ENCODE assay signal across 20 mouse cellular contexts in the genomic region with DNA sequence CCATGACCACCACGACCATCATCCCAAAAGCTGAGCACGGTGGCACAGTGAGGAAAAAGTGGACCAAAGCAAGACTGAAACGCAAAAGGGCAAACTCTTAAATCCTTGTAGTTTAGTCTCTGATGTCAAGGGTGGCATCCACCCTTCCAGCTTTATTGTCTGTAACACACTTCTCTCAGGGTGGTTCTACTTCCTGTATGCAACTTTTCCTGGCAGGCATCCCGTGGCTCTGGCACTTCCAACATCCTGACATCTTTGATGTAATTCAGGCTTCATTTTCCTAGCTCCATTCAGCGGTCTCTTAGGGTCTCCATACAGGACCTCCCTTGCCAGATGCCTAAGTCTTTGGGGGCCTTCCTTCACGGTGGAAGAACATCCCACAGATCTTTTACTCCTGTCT.
DNase-seq lines count a peak whose midpoint lies in the region; ATAC-seq lines count a peak whose summit lies in the region.
"Had no signal": no experiment of that assay in that cellular context is flagged by ENCODE, and none has a peak within 500 bp of the region (broad histone marks: within the 10 kb centered on the region; RNA-seq: fewer than 3 reads in every experiment).

No protein-coding gene starts in this region.

- H3K27ac ChIP-seq in kidney, embryonic 15.5 days, result no peak overlapping the region
- H3K27ac ChIP-seq in heart, embryonic 14.5 days (replicated peaks in 1 of 2; ENCODE audit: control insufficient read depth in 1 of 2, insufficient read depth in 1 of 2, low read depth in 2 of 2, low read length in 2 of 2), result peak overlapping the region; percentile 9 to 34; a peak in 1 of 4 replicates
- H3K27ac ChIP-seq in forebrain, embryonic 16.5 days (ENCODE audit: low read length), result no peak overlapping the region
- H3K27ac ChIP-seq: embryonic facial prominence, embryonic 10.5 days; forebrain, embryonic 13.5 days; hindbrain, embryonic 14.5 days; intestine, embryonic 15.5 days; limb, embryonic 10.5 days; midbrain, embryonic 10.5 days; neural tube, embryonic 13.5 days had no signal

- no peak for ATAC-seq in kidney, embryonic 15.5 days (replicated peaks; ENCODE audit: low FRiP score)
- ATAC-seq in heart, embryonic 14.5 days (ENCODE audit: insufficient number of reproducible peaks, insufficient read depth, low FRiP score, low read depth), result no peak
- no peak for ATAC-seq in forebrain, embryonic 16.5 days
- ATAC-seq: forebrain, embryonic 13.5 days; intestine, embryonic 15.5 days had no signal

- H3K9me3 ChIP-seq in kidney, embryonic 15.5 days (replicated peaks), result no peaks in the 10 kb centered on the region
- H3K9me3 ChIP-seq in heart, embryonic 14.5 days (ENCODE audit: control insufficient read depth, low read length), result no peaks in the 10 kb centered on the region
- no peaks in the 10 kb centered on the region for H3K9me3 ChIP-seq in forebrain, embryonic 16.5 days (ENCODE audit: control insufficient read depth, low read length)
- H3K9me3 ChIP-seq: embryonic facial prominence, embryonic 10.5 days; forebrain, embryonic 13.5 days; intestine, embryonic 15.5 days; limb, embryonic 10.5 days; midbrain, embryonic 10.5 days; neural tube, embryonic 13.5 days had no signal

- H3K4me2 ChIP-seq in kidney, embryonic 15.5 days, result no peak overlapping the region
- no peak overlapping the region for H3K4me2 ChIP-seq in heart, embryonic 14.5 days (ENCODE audit: low read length)
- H3K4me2 ChIP-seq in forebrain, embryonic 16.5 days (ENCODE audit: low read length), result no peak overlapping the region
- H3K4me2 ChIP-seq: forebrain, embryonic 13.5 days; hindbrain, embryonic 14.5 days; intestine, embryonic 15.5 days; liver, embryonic 11.5 days; neural tube, embryonic 13.5 days had no signal

- no peak overlapping the region for H3K9ac ChIP-seq in kidney, embryonic 15.5 days
- no peak overlapping the region for H3K9ac ChIP-seq in heart, embryonic 14.5 days (ENCODE audit: low read length)
- H3K9ac ChIP-seq in forebrain, embryonic 16.5 days (replicated peaks; ENCODE audit: low read depth, low read length), result no peak overlapping the region
- H3K9ac ChIP-seq: forebrain, embryonic 13.5 days; hindbrain, embryonic 14.5 days; intestine, embryonic 15.5 days; neural tube, embryonic 13.5 days had no signal

- 71% methylated on average over 6 of the region's 6 CpGs for WGBS in kidney, embryonic 15.5 days
- 80% methylated on average over 6 of the region's 6 CpGs for WGBS in heart, embryonic 14.5 days
- 86% methylated on average over 6 of the region's 6 CpGs for WGBS in forebrain, embryonic 16.5 days

- DNase-seq in adrenal gland, postnatal 14 days, result peak; percentile 21
- no peak for DNase-seq in adrenal gland, postnatal 4 days (ENCODE audit: low spot score in 2 of 2)
- DNase-seq in kidney, postnatal 4 days, result peak; percentile 22 to 42
- DNase-seq in lung, postnatal 36 days, result peak; percentile 78
- no peak for DNase-seq in cerebellum, adult 9-11 months
- DNase-seq: adrenal gland, adult 2 months; cerebellum, adult 18-20 months; layer of hippocampus, postnatal 36 days; right cerebral cortex, postnatal 25 days had no signal

- no peak overlapping the region for H3K4me3 ChIP-seq in kidney, embryonic 15.5 days (replicated peaks)
- no peak overlapping the region for H3K4me3 ChIP-seq in heart, embryonic 14.5 days (ENCODE audit: control insufficient read depth in 1 of 2, insufficient read depth in 1 of 2, low read depth in 1 of 2, low read length in 2 of 2)
- H3K4me3 ChIP-seq in forebrain, embryonic 16.5 days (replicated peaks; ENCODE audit: low read length), result no peak overlapping the region
- H3K4me3 ChIP-seq: embryonic facial prominence, embryonic 10.5 days; forebrain, embryonic 13.5 days; intestine, embryonic 15.5 days; limb, embryonic 10.5 days; midbrain, embryonic 10.5 days; neural tube, embryonic 13.5 days had no signal

- no peaks in the 10 kb centered on the region for H3K27me3 ChIP-seq in kidney, embryonic 15.5 days
- H3K27me3 ChIP-seq in heart, embryonic 14.5 days (ENCODE audit: control insufficient read depth, insufficient read depth, low read length), result no peaks in the 10 kb centered on the region
- H3K27me3 ChIP-seq in forebrain, embryonic 16.5 days (replicated peaks; ENCODE audit: control insufficient read depth, insufficient read depth, low read length), result no peaks in the 10 kb centered on the region
- H3K27me3 ChIP-seq: forebrain, embryonic 13.5 days; intestine, embryonic 15.5 days; neural tube, embryonic 13.5 days had no signal

- H3K36me3 ChIP-seq in kidney, embryonic 15.5 days, result peaks cover 26% of the 10 kb centered on the region
- peaks cover 28% of the 10 kb centered on the region for H3K36me3 ChIP-seq in heart, embryonic 14.5 days (ENCODE audit: control insufficient read depth, insufficient read depth, low read length)
- H3K36me3 ChIP-seq in forebrain, embryonic 16.5 days (ENCODE audit: control insufficient read depth, insufficient read depth), result no peaks in the 10 kb centered on the region

- peaks cover 17% of the 10 kb centered on the region for H3K4me1 ChIP-seq in kidney, embryonic 15.5 days
- peaks cover 5 to 35% of the 10 kb centered on the region in 2 experiments for H3K4me1 ChIP-seq in heart, embryonic 14.5 days (ENCODE audit: control insufficient read depth in 2 of 2, insufficient read depth in 2 of 2, low read length in 2 of 2)
- no peaks in the 10 kb centered on the region for H3K4me1 ChIP-seq in forebrain, embryonic 16.5 days (replicated peaks; ENCODE audit: control insufficient read depth, insufficient read depth, low read length)
- H3K4me1 ChIP-seq: forebrain, embryonic 13.5 days; midbrain, embryonic 10.5 days had no signal

Comparison
In these comparisons a context has a peak if more than half of its experiments do, and no peak if none do; other contexts are left out.
1. DNase-seq: peak in adrenal gland, postnatal 14 days (single experiment), kidney, postnatal 4 days (2 of 2) and lung, postnatal 36 days (single experiment); none in adrenal gland, postnatal 4 days (0 of 2) and cerebellum, adult 9-11 months (single experiment).
2. H3K27ac ChIP-seq: peak in heart, embryonic 14.5 days (2 of 2); none in kidney, embryonic 15.5 days (single experiment) and forebrain, embryonic 16.5 days (single experiment).